Mouse (Mus musculus) neural tube, embryonic 11.5 days (tissue): ENCODE measurements around the gene Gng11. TPM values are rescaled to one million over a fixed set of nuclear protein-coding genes. Genes with fewer than 3 reads are reported as not detected.

Source experiments
- ATAC-seq: fragments of 200-750 bp; cut with Nextera tagmentation; 2 replicates; pipeline ENCODE4 v1.8.0; 2017; ENCODE audit warnings: moderate number of reproducible peaks, mild to moderate bottlenecking, moderate TSS enrichment, moderate library complexity; ENCODE audit not compliant: insufficient read depth, low FRiP score, low TSS enrichment
- DNase-seq: peaks from one replicate; pipeline ENCODE4 v3.0.0-alpha.2; 2015; ENCODE audit warnings: low spot score
- H3K27ac ChIP-seq: fragments of 300-500 bp; sonication (generic); 2 replicates; pipeline ENCODE4 v1.5.1; 2014; ENCODE audit warnings: low read depth, mild to moderate bottlenecking, low read length
- H3K27me3 ChIP-seq: fragments of 300-500 bp; sonication (generic); 2 replicates; pipeline ENCODE4 v1.6.1; 2014; ENCODE audit warnings: mild to moderate bottlenecking, low read length, mixed read lengths; ENCODE audit not compliant: control insufficient read depth, insufficient read depth
- H3K36me3 ChIP-seq: fragments of 300-500 bp; sonication (generic); 2 replicates; pipeline ENCODE4 v1.6.1; 2014; ENCODE audit warnings: mild to moderate bottlenecking, low read length, moderate library complexity, mixed read lengths; ENCODE audit not compliant: control insufficient read depth, insufficient read depth
- H3K4me1 ChIP-seq: fragments of 300-500 bp; sonication (generic); 2 replicates; pipeline ENCODE4 v1.6.1; 2014; ENCODE audit warnings: low read length, mixed read lengths; ENCODE audit not compliant: control insufficient read depth, insufficient read depth
- H3K4me2 ChIP-seq: fragments of 300-500 bp; sonication (generic); 2 replicates; pipeline ENCODE4 v1.6.1; 2014; ENCODE audit warnings: low read depth, mild to moderate bottlenecking, moderate library complexity
- H3K4me3 ChIP-seq: fragments of 300-500 bp; sonication (generic); 2 replicates; pipeline ENCODE4 v1.5.1; 2014; ENCODE audit warnings: low read depth, low read length
- H3K9ac ChIP-seq: fragments of 300-500 bp; sonication (generic); 2 replicates; pipeline ENCODE4 v1.6.1; 2014; ENCODE audit warnings: mild to moderate bottlenecking, low read length
- H3K9me3 ChIP-seq: fragments of 300-500 bp; sonication (generic); 2 replicates; pipeline ENCODE4 v1.6.1; 2016; ENCODE audit warnings: low read length; ENCODE audit not compliant: control insufficient read depth
- WGBS: fragments of 180-500 bp; shearing (Covaris S2); extraction: QIAGEN DNeasy Blood & Tissue Kit; methylation state at CpG from one replicate; pipeline ENCODE4 v1.1.7; 2014; 5-methylcytosine and 5-hydroxymethylcytosine counted together
- polyA plus RNA-seq: library from polyadenylated mRNA; unstranded; fragments of >200 nt; fragmentation: Nextera tagmentation; extraction: Ambion mirVana; gene quantifications from 2 replicates; pipeline ENCODE4 v1.2.1, GENCODE M21; 2014

Gene Gng11
- 36.1 and 42.4 TPM in 2 replicates for polyA plus RNA-seq

DNA sequence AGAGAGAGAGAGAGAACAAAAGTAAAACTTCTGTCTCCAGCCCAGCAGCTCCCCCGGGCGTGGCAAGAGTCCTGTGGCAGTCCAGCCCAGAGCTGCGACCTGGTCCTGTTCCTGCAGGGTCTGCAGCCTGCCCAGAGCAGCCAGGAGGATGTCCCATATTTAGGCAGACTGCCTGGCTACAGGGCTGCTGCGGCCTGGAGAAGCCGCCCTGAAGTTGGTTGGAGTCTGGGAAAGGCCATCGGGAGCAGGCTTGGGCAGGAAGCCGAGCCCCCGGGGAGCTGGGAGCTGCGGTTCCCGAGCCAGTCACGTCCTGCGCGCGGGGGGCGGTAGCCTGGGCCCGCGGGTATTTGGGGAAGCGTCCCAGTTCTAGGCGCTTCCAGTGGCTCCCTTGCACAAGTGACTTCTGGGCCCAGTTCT, at the start of gene Gng11:
Gene Gng11 (plus strand): TSS at position 15 of the 417 bp plus-strand sequence.
- Histone ChIP-seq H3K27ac (0 out of 2 replicates have a peak within 1 kb of the TSS, but pooled peaks have one; percentile 20), H3K4me3 (peak within 1 kb of the TSS; percentile 34), H3K9ac (peak within 1 kb of the TSS; percentile 69), H3K9me3 (no peaks in the 10 kb centered on the region), H3K4me2 (peak within 1 kb of the TSS; percentile 60), H3K36me3 (no peaks in the 10 kb centered on the region), H3K27me3 (no peaks in the 10 kb centered on the region), H3K4me1 (no peaks in the 10 kb centered on the region)
- 3% methylated on average over 19 of the region's 19 CpGs for WGBS
- peak; percentile 46; the same call in 1 of the 2 replicates for ATAC-seq
- peak; percentile 53 for DNase-seq

DNA sequence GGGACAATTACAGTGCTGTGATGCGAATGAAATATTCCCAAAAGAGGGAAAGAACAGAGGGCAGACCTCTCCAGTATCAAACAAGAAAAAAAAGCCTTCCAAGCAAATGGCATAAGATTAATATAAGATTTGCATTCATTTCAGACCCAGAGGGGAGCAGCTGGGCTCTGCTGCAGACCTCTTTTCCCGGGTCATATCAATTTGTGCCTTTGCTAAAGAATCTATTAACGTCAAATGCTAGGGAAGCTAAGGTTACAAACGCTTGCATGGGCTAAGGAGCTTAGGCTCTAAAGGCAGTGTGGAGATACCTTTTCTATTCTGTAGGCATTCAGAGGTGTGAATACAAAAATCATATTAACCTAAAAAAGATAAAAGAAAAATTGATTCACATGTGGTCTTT, 48.7 kb upstream of the Gng11 start:
- H3K4me3 ChIP-seq = no peak overlapping the region
- no peaks in the 10 kb centered on the region for H3K36me3 ChIP-seq
- no peaks in the 10 kb centered on the region for H3K27me3 ChIP-seq
- H3K4me2 ChIP-seq = no peak overlapping the region
- ATAC-seq (no peak), DNase-seq (no peak)
- H3K4me1 ChIP-seq = no peaks in the 10 kb centered on the region
- 56% methylated on average over 4 of the region's 4 CpGs for WGBS
- no peak overlapping the region for H3K9ac ChIP-seq
- no peak overlapping the region for H3K27ac ChIP-seq
- H3K9me3 ChIP-seq = no peaks in the 10 kb centered on the region

- Histone ChIP-seq H3K27ac (no peak overlapping the region), H3K27me3 (no peaks in the 10 kb centered on the region), H3K9me3 (no peaks in the 10 kb centered on the region), H3K4me3 (no peak overlapping the region), H3K4me1 (no peaks in the 10 kb centered on the region), H3K36me3 (no peaks in the 10 kb centered on the region), H3K9ac (no peak overlapping the region), H3K4me2 (peak overlapping the region; percentile 15; the same call in 1 of the 2 replicates)
- ATAC-seq = no peak
- 28% methylated on average over 31 of the region's 31 CpGs for WGBS
- DNase-seq = peak; percentile 25
Observed at GRCm38 (mm10) chr6:3967676-3968626, 35.8 kb upstream of the Gng11 start.

- no peak overlapping the region for H3K27ac ChIP-seq
- 86% methylated on average over 1 of the region's 1 CpGs for WGBS
- ATAC-seq (no peak), DNase-seq (no peak)
- no peak overlapping the region for H3K4me2 ChIP-seq
- H3K9ac ChIP-seq = no peak overlapping the region
- H3K27me3 ChIP-seq = no peaks in the 10 kb centered on the region
- no peaks in the 10 kb centered on the region for H3K4me1 ChIP-seq
- no peaks in the 10 kb centered on the region for H3K9me3 ChIP-seq
- no peaks in the 10 kb centered on the region for H3K36me3 ChIP-seq
- H3K4me3 ChIP-seq = no peak overlapping the region
Observed at GRCm38 (mm10) chr6:3973679-3974078, 30.0 kb upstream of the Gng11 start.

DNA sequence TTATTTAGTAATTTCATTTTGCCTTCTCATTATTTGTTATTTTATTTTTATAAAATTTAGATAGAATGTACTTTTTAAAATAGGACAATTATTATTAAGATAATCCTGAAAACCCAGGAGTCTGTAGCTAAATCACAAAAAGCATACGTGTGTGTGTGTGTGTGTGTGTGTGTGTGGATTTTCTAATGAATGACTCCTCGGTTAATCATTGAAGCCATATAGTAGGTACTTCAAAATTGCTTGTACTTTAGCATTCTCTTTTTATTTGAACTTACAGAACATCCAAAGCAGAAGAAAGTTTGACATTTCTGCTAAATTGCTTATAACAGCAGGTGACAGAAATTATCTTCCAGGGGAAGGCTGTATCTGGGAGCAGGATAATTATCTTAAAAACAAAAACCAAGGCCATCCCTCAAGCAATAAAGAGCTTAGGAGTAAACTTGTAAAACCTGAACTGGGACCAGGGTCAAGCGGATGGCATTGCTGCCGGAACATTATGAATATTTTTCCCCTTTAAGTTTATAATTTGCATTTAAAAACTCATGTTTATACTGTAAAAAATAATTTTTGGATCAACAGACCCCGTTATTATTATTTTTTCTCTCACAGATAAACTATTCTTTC, 20.9 kb upstream of the Gng11 start:
- H3K9me3 ChIP-seq = no peaks in the 10 kb centered on the region
- ATAC-seq (no peak), DNase-seq (no peak)
- H3K36me3 ChIP-seq = no peaks in the 10 kb centered on the region
- no peaks in the 10 kb centered on the region for H3K4me1 ChIP-seq
- H3K4me3 ChIP-seq = no peak overlapping the region
- no peaks in the 10 kb centered on the region for H3K27me3 ChIP-seq
- H3K4me2 ChIP-seq = no peak overlapping the region
- no peak overlapping the region for H3K27ac ChIP-seq
- no peak overlapping the region for H3K9ac ChIP-seq
- WGBS = 87% methylated on average over 5 of the region's 5 CpGs

- Histone ChIP-seq H3K4me1 (no peaks in the 10 kb centered on the region), H3K4me3 (no peak within 1 kb of the TSS), H3K27me3 (no peaks in the 10 kb centered on the region), H3K9me3 (no peaks in the 10 kb centered on the region), H3K27ac (no peak within 1 kb of the TSS), H3K9ac (no peak within 1 kb of the TSS), H3K4me2 (no peak within 1 kb of the TSS), H3K36me3 (no peaks in the 10 kb centered on the region)
- 80% methylated on average over 3 of the region's 3 CpGs for WGBS
- ATAC-seq (no peak), DNase-seq (no peak)
Observed at GRCm38 (mm10) chr6:3988750-3989149, 15.0 kb upstream of the Gng11 start, which contains the start of gene Tfpi2. Tfpi2 (minus strand) TSS chr6:3988919.

DNA sequence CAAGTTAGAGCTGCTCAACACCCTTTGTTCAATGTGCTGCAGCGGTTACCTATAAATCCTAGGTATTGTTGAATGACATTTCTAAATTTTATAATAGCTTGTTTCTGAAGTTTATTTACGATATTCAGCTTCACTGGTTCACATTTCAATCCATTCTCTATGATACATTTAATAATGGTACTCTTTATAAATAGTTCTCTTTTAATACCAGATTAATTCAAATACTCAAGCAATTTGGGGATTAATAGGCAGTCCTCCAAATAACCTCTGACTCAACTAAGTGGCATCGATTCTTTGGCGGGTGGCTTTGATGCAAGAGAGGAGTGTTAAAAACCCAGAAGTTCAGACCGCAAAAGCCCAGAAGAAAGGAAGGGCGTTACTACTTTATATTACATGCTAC, 10.2 kb upstream of the Gng11 start, which contains the start of gene Gngt1:
Gene Gngt1 (plus strand): TSS at position 301 of the 400 bp plus-strand sequence.
- Histone ChIP-seq H3K27me3 (no peaks in the 10 kb centered on the region), H3K4me1 (no peaks in the 10 kb centered on the region), H3K4me2 (no peak within 1 kb of the TSS), H3K9ac (no peak within 1 kb of the TSS), H3K36me3 (no peaks in the 10 kb centered on the region), H3K27ac (no peak within 1 kb of the TSS), H3K9me3 (no peaks in the 10 kb centered on the region), H3K4me3 (no peak within 1 kb of the TSS)
- whole genome bisulfite sequencing = 88% methylated on average over 6 of the region's 6 CpGs
- ATAC-seq (no peak), DNase-seq (no peak)

DNA sequence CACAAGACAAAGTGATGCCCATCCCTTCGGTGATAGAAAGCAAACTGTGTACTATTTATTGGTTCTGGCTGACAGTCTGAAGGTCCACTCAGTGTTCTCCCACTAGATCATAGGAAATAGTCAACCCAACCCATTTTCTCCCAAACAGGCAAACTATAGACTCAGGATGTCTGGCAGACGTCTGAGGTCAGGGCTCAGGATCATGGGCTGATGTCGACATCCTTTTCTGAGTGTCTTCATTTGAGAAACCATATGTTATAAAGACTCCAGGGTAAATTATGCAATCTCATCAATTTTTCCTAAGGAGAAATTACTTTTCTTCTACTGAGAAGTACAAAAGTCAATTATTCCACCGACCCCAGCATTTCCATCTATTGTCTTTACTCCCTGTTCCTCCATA, 5.6 kb upstream of the Gng11 start:
- Histone ChIP-seq H3K9ac (no peak overlapping the region), H3K4me1 (no peaks in the 10 kb centered on the region), H3K4me3 (no peak overlapping the region), H3K9me3 (no peaks in the 10 kb centered on the region), H3K36me3 (no peaks in the 10 kb centered on the region), H3K27me3 (no peaks in the 10 kb centered on the region), H3K27ac (no peak overlapping the region), H3K4me2 (no peak overlapping the region)
- ATAC-seq (no peak), DNase-seq (no peak)
- 81% methylated on average over 4 of the region's 4 CpGs for WGBS
